Mouse (Mus musculus): Measurements from ENCODE around the gene Dynlrb2. TPM values are rescaled to one million over a fixed set of nuclear protein-coding genes. Genes with fewer than 3 reads are reported as not detected.

Gene Dynlrb2
- total and polyA plus RNA-seq, 3 experiments = not detected

- no peaks in the 10 kb centered on the region for H3K27me3 ChIP-seq (replicated peaks)
- no peaks in the 10 kb centered on the region for H3K79me2 ChIP-seq (replicated peaks; ENCODE audit: control insufficient read depth, extremely low read depth, insufficient read depth, poor library complexity, severe bottlenecking)
- dilution Hi-C loops (cut with MboI; ENCODE audit: extremely low pct_ligation_motif_present, extremely low pct_unique_long_range_greater_than_20kb, low sequenced_read_pairs) = no loop called here
- no peak overlapping the region for H3K4me3 ChIP-seq (replicated peaks in 1 of 3; ENCODE audit: low read depth in 2 of 3, low read length in 2 of 3, poor library complexity in 1 of 3)
- in situ Hi-C loops (cut with MboI; ENCODE audit: low pct_ligation_motif_present, low pct_unique_long_range_greater_than_20kb, low sequenced_read_pairs) = no loop called here
- peaks cover 0 to 4% of the 10 kb centered on the region in 2 experiments; a peak in 1 of 4 replicates for H3K4me1 ChIP-seq (ENCODE audit: control insufficient read depth in 1 of 2, insufficient read depth in 2 of 2)
- no peak overlapping the region for H3K27ac ChIP-seq (ENCODE audit: insufficient read depth, low read depth)
- H3K36me3 ChIP-seq (replicated peaks in 1 of 2; ENCODE audit: control insufficient read depth in 1 of 2, insufficient read depth in 1 of 2, low read length in 1 of 2) = no peaks in the 10 kb centered on the region
- TF ChIP-seq NRF1 (IDR thresholded peaks at IDR 0.05; ENCODE audit: low read depth, low read length) = no peak
- no peak for TF ChIP-seq ELF1 (IDR thresholded peaks at IDR 0.05; ENCODE audit: low read depth, low read length)
- TF ChIP-seq JUND (conservative IDR thresholded peaks at IDR 0.05; ENCODE audit: low read depth, low read length) = no peak
- no peak for TF ChIP-seq EP300 (IDR thresholded peaks at IDR 0.05; ENCODE audit: low read length)
- no peaks in the 10 kb centered on the region for H3K9me3 ChIP-seq (replicated peaks; ENCODE audit: low read length)
- H3K9ac ChIP-seq (ENCODE audit: insufficient read depth, low read depth) = no peak overlapping the region
- peak overlapping the region; percentile 36; the same call in 1 of the 2 replicates for H3K4me2 ChIP-seq (ENCODE audit: insufficient read depth, low read depth, poor library complexity, severe bottlenecking)
- DNase-seq (ENCODE audit: extremely low read depth) = no peak
Observed at GRCm38 (mm10) chr8:116461472-116461871, 43.3 kb upstream of the Dynlrb2 start.

- Histone ChIP-seq H3K4me3 (replicated peaks in 1 of 3; ENCODE audit: low read depth in 2 of 3, low read length in 2 of 3, poor library complexity in 1 of 3) (no peak overlapping the region), H3K9ac (ENCODE audit: insufficient read depth, low read depth) (no peak overlapping the region), H3K27ac (ENCODE audit: insufficient read depth, low read depth) (no peak overlapping the region), H3K36me3 (replicated peaks in 1 of 2; ENCODE audit: control insufficient read depth in 1 of 2, insufficient read depth in 1 of 2, low read length in 1 of 2) (no peaks in the 10 kb centered on the region), H3K27me3 (replicated peaks) (no peaks in the 10 kb centered on the region), H3K4me2 (ENCODE audit: insufficient read depth, low read depth, poor library complexity, severe bottlenecking) (no peak overlapping the region), H3K4me1 (ENCODE audit: control insufficient read depth in 1 of 2, insufficient read depth in 2 of 2) (peaks cover 0 to under 1% of the 10 kb centered on the region in 2 experiments; a peak in 1 of 4 replicates), H3K9me3 (replicated peaks; ENCODE audit: low read length) (no peaks in the 10 kb centered on the region), H3K79me2 (replicated peaks; ENCODE audit: control insufficient read depth, extremely low read depth, insufficient read depth, poor library complexity, severe bottlenecking) (no peaks in the 10 kb centered on the region)
- TF ChIP-seq USF2 (conservative IDR thresholded peaks at IDR 0.05; ENCODE audit: low read depth, low read length) (no peak), SMC3 (IDR thresholded peaks at IDR 0.05; ENCODE audit: low read depth, low read length) (no peak)
- dilution Hi-C loops (cut with MboI; ENCODE audit: extremely low pct_ligation_motif_present, extremely low pct_unique_long_range_greater_than_20kb, low sequenced_read_pairs) (no loop called here), in situ Hi-C loops (cut with MboI; ENCODE audit: low pct_ligation_motif_present, low pct_unique_long_range_greater_than_20kb, low sequenced_read_pairs) (no loop called here)
- no peak for DNase-seq (ENCODE audit: extremely low read depth)
Observed at GRCm38 (mm10) chr8:116466586-116466985, 38.2 kb upstream of the Dynlrb2 start.

DNA sequence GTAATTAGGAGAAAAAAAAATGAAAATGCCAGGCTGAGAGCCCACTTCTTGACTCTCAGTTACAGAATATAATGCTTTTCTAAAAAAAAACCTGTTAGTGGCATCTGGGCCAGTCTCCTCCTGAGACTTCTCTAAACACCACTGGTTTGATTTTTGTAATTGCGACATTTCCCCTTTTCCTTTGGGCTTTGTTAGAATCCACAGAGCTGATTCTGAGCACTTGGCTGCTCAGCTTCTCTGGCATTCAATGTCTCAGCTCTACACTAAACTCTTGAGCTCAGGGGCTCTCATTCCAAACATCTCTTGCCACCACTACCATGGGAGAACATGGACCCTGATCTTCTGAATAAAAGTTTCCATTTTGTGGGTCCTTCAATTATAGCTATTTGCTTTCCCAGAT lies 37.7 kb upstream of the Dynlrb2 start:
- H3K9me3 ChIP-seq (replicated peaks; ENCODE audit: low read length) = no peaks in the 10 kb centered on the region
- no peak overlapping the region for H3K27ac ChIP-seq (ENCODE audit: insufficient read depth, low read depth)
- no peaks in the 10 kb centered on the region for H3K4me1 ChIP-seq (ENCODE audit: control insufficient read depth in 1 of 2, insufficient read depth in 2 of 2)
- dilution Hi-C loops (cut with MboI; ENCODE audit: extremely low pct_ligation_motif_present, extremely low pct_unique_long_range_greater_than_20kb, low sequenced_read_pairs) = no loop called here
- in situ Hi-C loops (cut with MboI; ENCODE audit: low pct_ligation_motif_present, low pct_unique_long_range_greater_than_20kb, low sequenced_read_pairs) = no loop called here
- no peak for DNase-seq (ENCODE audit: extremely low read depth)
- no peaks in the 10 kb centered on the region for H3K27me3 ChIP-seq (replicated peaks)
- no peak overlapping the region for H3K9ac ChIP-seq (ENCODE audit: insufficient read depth, low read depth)
- no peak overlapping the region for H3K4me2 ChIP-seq (ENCODE audit: insufficient read depth, low read depth, poor library complexity, severe bottlenecking)
- TF ChIP-seq SMC3 (IDR thresholded peaks at IDR 0.05; ENCODE audit: low read depth, low read length) (no peak), CTCF (conservative IDR thresholded peaks at IDR 0.05 in 1 of 2, IDR thresholded peaks at IDR 0.05 in 1 of 2; ENCODE audit: low read depth in 2 of 2, low read length in 2 of 2) (no peak), ZMIZ1 (IDR thresholded peaks at IDR 0.05; ENCODE audit: low read depth, low read length) (no peak), MAFK (IDR thresholded peaks at IDR 0.05; ENCODE audit: insufficient replicate concordance, low read length) (no peak), RAD21 (IDR thresholded peaks at IDR 0.05; ENCODE audit: low read depth, low read length) (no peak), GABPA (IDR thresholded peaks at IDR 0.05; ENCODE audit: insufficient replicate concordance, low read depth, low read length) (no peak), TBP (conservative IDR thresholded peaks at IDR 0.05; ENCODE audit: low read depth, low read length) (no peak), PAX5 (IDR thresholded peaks at IDR 0.05; ENCODE audit: low read length) (no peak), UBTF (IDR thresholded peaks at IDR 0.05; ENCODE audit: low read depth, low read length) (no peak), ZC3H11A (IDR thresholded peaks at IDR 0.05; ENCODE audit: low read depth, low read length) (no peak), CHD2 (IDR thresholded peaks at IDR 0.05; ENCODE audit: low read length) (no peak), MXI1 (IDR thresholded peaks at IDR 0.05; ENCODE audit: low read depth, low read length) (no peak), EP300 (IDR thresholded peaks at IDR 0.05; ENCODE audit: low read length) (no peak)
- no peaks in the 10 kb centered on the region for H3K79me2 ChIP-seq (replicated peaks; ENCODE audit: control insufficient read depth, extremely low read depth, insufficient read depth, poor library complexity, severe bottlenecking)
- H3K36me3 ChIP-seq (replicated peaks in 1 of 2; ENCODE audit: control insufficient read depth in 1 of 2, insufficient read depth in 1 of 2, low read length in 1 of 2) = no peaks in the 10 kb centered on the region
- no peak overlapping the region for H3K4me3 ChIP-seq (replicated peaks in 1 of 3; ENCODE audit: low read depth in 2 of 3, low read length in 2 of 3, poor library complexity in 1 of 3)

All from CH12.LX (cell line).